Mouse (Mus musculus) MEL (cell line): ENCODE measurements around the gene Cirbp. TPM values are rescaled to one million over a fixed set of nuclear protein-coding genes. Genes with fewer than 3 reads are reported as not detected.

Experiments
- DNase-seq: peaks from one replicate; pipeline ENCODE4 v3.0.0; 2011; ENCODE audit warnings: low read depth, low spot score
- H3K27ac ChIP-seq: 2 replicates; pipeline ENCODE4 v1.5.1; 2012; ENCODE audit warnings: low read depth, mild to moderate bottlenecking, control low read depth, low read length, moderate library complexity; ENCODE audit not compliant: control insufficient read depth
- H3K27me3 ChIP-seq, 2 experiments: fragments of 150-350 bp in 1 of 2; sonication (generic) in 1 of 2; 2 replicates each; pipeline ENCODE4 v1.6.1; 2012; ENCODE audit warnings: low read length in 2 of 2, mild to moderate bottlenecking in 2 of 2, improper control_type of control experiment in 1 of 2, moderate library complexity in 1 of 2; ENCODE audit not compliant: insufficient read depth in 2 of 2, control insufficient read depth in 1 of 2
- H3K36me3 ChIP-seq, 2 experiments: 2 replicates each; pipeline ENCODE4 v1.6.1; 2012 to 2014; ENCODE audit warnings: low read length in 2 of 2, improper control_type of control experiment in 1 of 2, inconsistent platforms in 1 of 2, mild to moderate bottlenecking in 1 of 2; ENCODE audit not compliant: insufficient read depth in 2 of 2, control insufficient read depth in 1 of 2
- H3K4me1 ChIP-seq, 2 experiments: fragments of 150-350 bp in 1 of 2; sonication (generic) in 1 of 2; 2 replicates each; pipeline ENCODE4 v1.6.1; 2012; ENCODE audit warnings: low read length in 2 of 2, improper control_type of control experiment in 1 of 2, mild to moderate bottlenecking in 1 of 2; ENCODE audit not compliant: insufficient read depth in 2 of 2, control insufficient read depth in 1 of 2
- H3K4me3 ChIP-seq, 2 experiments: fragments of 150-350 bp in 1 of 2; sonication (generic) in 1 of 2; 2 replicates each; pipeline ENCODE4 v1.5.1; 2012; ENCODE audit warnings: low read depth in 2 of 2, low read length in 2 of 2, mild to moderate bottlenecking in 2 of 2, moderate library complexity in 2 of 2, control low read depth in 1 of 2, improper control_type of control experiment in 1 of 2; ENCODE audit not compliant: control insufficient read depth in 1 of 2, insufficient read depth in 1 of 2
- H3K79me2 ChIP-seq: 2 replicates; pipeline ENCODE4 v1.6.1; 2012; ENCODE audit warnings: mild to moderate bottlenecking, low read length, moderate library complexity; ENCODE audit not compliant: control insufficient read depth, poor library complexity, insufficient read depth
- H3K9ac ChIP-seq: 2 replicates; pipeline ENCODE4 v1.6.1; 2012; ENCODE audit warnings: low read depth, mild to moderate bottlenecking, control low read depth, low read length, moderate library complexity; ENCODE audit not compliant: control insufficient read depth, poor library complexity, severe bottlenecking
- H3K9me3 ChIP-seq: fragments of 150-350 bp; sonication (generic); replicated peaks from 2 replicates; pipeline ENCODE4 v1.6.1; 2012; ENCODE audit warnings: mild to moderate bottlenecking, low read length, improper control_type of control experiment, moderate library complexity; ENCODE audit not compliant: insufficient read depth
- CHD1 ChIP-seq: IDR thresholded peaks from 2 replicates; pipeline ENCODE4 v1.6.1; 2012; ENCODE audit warnings: low read depth, mild to moderate bottlenecking, inconsistent platforms, low read length, improper control_type of control experiment
- CTCF ChIP-seq, 3 experiments: IDR thresholded peaks in 2 of 3; conservative IDR thresholded peaks in 1 of 3; 2 replicates each; pipeline ENCODE4 v1.5.1; 2011 to 2012; ENCODE audit warnings: low read length in 3 of 3, low read depth in 2 of 3, mild to moderate bottlenecking in 2 of 3, improper control_type of control experiment in 1 of 3, inconsistent platforms in 1 of 3, mixed read lengths in 1 of 3, moderate library complexity in 1 of 3; ENCODE audit not compliant: control insufficient read depth in 1 of 3, insufficient read depth in 1 of 3, poor library complexity in 1 of 3, severe bottlenecking in 1 of 3
- MAZ ChIP-seq: IDR thresholded peaks from 2 replicates; pipeline ENCODE4 v1.6.1; 2012; ENCODE audit warnings: low read depth, mild to moderate bottlenecking, inconsistent platforms, low read length, improper control_type of control experiment
- MEF2A ChIP-seq: IDR thresholded peaks from 2 replicates; pipeline ENCODE4 v1.6.1; 2014; ENCODE audit warnings: low read depth, mild to moderate bottlenecking, inconsistent platforms, low read length, improper control_type of control experiment; ENCODE audit not compliant: poor library complexity, insufficient replicate concordance, severe bottlenecking; ENCODE audit errors: extremely low read depth
- POLR2AphosphoS5 ChIP-seq: IDR thresholded peaks from 2 replicates; pipeline ENCODE4 v1.6.1; 2012; ENCODE audit warnings: low read depth, borderline replicate concordance, mild to moderate bottlenecking, inconsistent platforms, low read length, moderate library complexity, mixed read lengths
- RAD21 ChIP-seq: IDR thresholded peaks from 2 replicates; pipeline ENCODE4 v1.6.1; 2011; ENCODE audit warnings: mild to moderate bottlenecking, low read depth, low read length, improper control_type of control experiment
- TAL1 ChIP-seq: IDR thresholded peaks from 2 replicates; pipeline ENCODE4 v1.6.1; 2012; ENCODE audit warnings: mild to moderate bottlenecking, inconsistent platforms, low read length, moderate library complexity, mixed read lengths
- TBP ChIP-seq: IDR thresholded peaks from 2 replicates; pipeline ENCODE4 v1.8.0; 2011; ENCODE audit warnings: low read depth, low read length, improper control_type of control experiment
- polyA plus RNA-seq, 2 experiments: library from polyadenylated mRNA; stranded (reverse) in 1 of 2; unstranded in 1 of 2; fragments of >175 nt in 1 of 2; fragments of >200 nt in 1 of 2; gene quantifications; 2 replicates each; pipeline versions ENCODE4 v1.2.1 to v1.2.4; 2012; ENCODE audit warnings: low replicate concordance in 2 of 2, low read depth in 1 of 2; ENCODE audit not compliant: insufficient read length in 2 of 2, insufficient read depth in 1 of 2, missing spikeins in 1 of 2
- total RNA-seq: library from RNA; depleted of rRNA; stranded (reverse); fragments of 300-350 nt; gene quantifications from 2 replicates; pipeline ENCODE4 v1.2.3, GENCODE M21; 2012

Cirbp gene
- total and polyA plus RNA-seq, 3 experiments = 21.2 to 56.6 TPM; not detected in 1

- H3K36me3 ChIP-seq = no peaks in the 10 kb centered on the region
- H3K27ac ChIP-seq = no peak overlapping the region
- DNase-seq = no peak
These were observed 34.4 kb upstream of the Cirbp start for GRCm38 (mm10) chr10:80131316-80131951.

GRCm38 (mm10) chr10:80131952-80132350 lies 33.8 kb upstream of the Cirbp start:
- Histone ChIP-seq H3K9ac (no peak overlapping the region), H3K27ac (no peak overlapping the region), H3K4me3 (no peak overlapping the region), H3K9me3 (no peaks in the 10 kb centered on the region), H3K79me2 (no peaks in the 10 kb centered on the region), H3K36me3 (no peaks in the 10 kb centered on the region), H3K27me3 (no peaks in the 10 kb centered on the region), H3K4me1 (no peaks in the 10 kb centered on the region)
- no peak for TF ChIP-seq CHD1
- DNase-seq = no peak

More at GRCm38 (mm10) chr10:80131316-80131951, 34.4 kb upstream of the Cirbp start:
- no peaks in the 10 kb centered on the region for H3K27me3 ChIP-seq
- H3K4me3 ChIP-seq = no peak overlapping the region
- no peaks in the 10 kb centered on the region for H3K4me1 ChIP-seq
- no peaks in the 10 kb centered on the region for H3K9me3 ChIP-seq
- H3K79me2 ChIP-seq = no peaks in the 10 kb centered on the region
- H3K9ac ChIP-seq = no peak overlapping the region
- TF ChIP-seq POLR2AphosphoS5 (peak; percentile 19; the same call in 1 of the 2 replicates), RAD21 (no peak)

GRCm38 (mm10) chr10:80133226-80133849 lies 32.4 kb upstream of the Cirbp start:
- Histone ChIP-seq H3K4me3 (no peak overlapping the region), H3K4me1 (peaks cover 0 to 3% of the 10 kb centered on the region in 2 experiments; a peak in 1 of 4 replicates), H3K36me3 (peaks cover 0 to 3% of the 10 kb centered on the region in 2 experiments; a peak in 2 of 4 replicates), H3K9ac (no peak overlapping the region), H3K79me2 (peaks cover 1% of the 10 kb centered on the region; the same call in 1 of the 2 replicates), H3K27me3 (no peaks in the 10 kb centered on the region), H3K9me3 (no peaks in the 10 kb centered on the region), H3K27ac (no peak overlapping the region)
- DNase-seq = no peak
- TF ChIP-seq TAL1 (no peak), MEF2A (no peak), CTCF (IDR thresholded peaks at IDR 0.05 in 2 of 3, conservative IDR thresholded peaks at IDR 0.05 in 1 of 3; ENCODE audit: control insufficient read depth in 1 of 3, insufficient read depth in 1 of 3, low read depth in 2 of 3, low read length in 3 of 3, poor library complexity in 1 of 3, severe bottlenecking in 1 of 3) (peak in 2 of 3 experiments; percentile 9 to 25; a peak in 2 of 6 replicates), MAZ (peak; percentile 33; the same call in 1 of the 2 replicates), TBP (no peak)
